Mouse (Mus musculus) adrenal gland, adult (tissue): ENCODE results near the gene Defb36.
A peak's percentile ranks its signal among the peaks of the same experiment; 100 is the strongest.

Experiments
- DNase-seq, 2 experiments: peaks; one replicate each; pipeline ENCODE4 v3.0.0; 2022 to 2023; ENCODE audit warnings: low spot score in 1 of 2; ENCODE audit not compliant: inconsistent age in 2 of 2

Defb36 gene

GRCm38 (mm10) chr2:152620367-152621134 is 16.4 kb downstream of the Defb36 start:
- DNase-seq = peak in 1 of 2 experiments; percentile 49

GRCm38 (mm10) chr2:152622151-152622550 is 18.0 kb downstream of the Defb36 start:
- no peak for DNase-seq

DNA sequence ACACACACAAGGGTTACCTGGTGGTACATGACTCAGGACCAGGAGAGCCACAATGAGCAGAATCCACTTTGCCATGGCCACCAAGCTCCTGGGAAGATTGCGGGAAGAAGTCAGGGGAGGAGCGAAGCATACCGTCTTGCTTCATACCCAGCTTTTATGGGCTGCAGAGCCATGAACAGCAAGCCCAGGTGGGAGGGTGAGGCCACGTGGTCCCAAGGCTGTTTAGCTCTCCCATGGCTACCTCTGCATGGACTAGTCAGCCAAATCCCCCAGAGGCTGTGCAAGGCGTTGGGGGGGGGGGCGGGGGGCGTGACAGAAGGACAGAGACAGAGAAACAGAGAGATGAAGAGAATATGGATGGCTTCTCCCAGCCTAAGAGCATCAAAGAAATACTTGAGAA is 18.8 kb downstream of the Defb36 start, which contains the start of gene Defb25:
TSS of gene Defb25 (minus strand) at position 101 of the 400 bp plus-strand sequence.
- no peak for DNase-seq

GRCm38 (mm10) chr2:152624566-152624965 is 20.4 kb downstream of the Defb36 start:
- DNase-seq = peak; percentile 67 to 85

- no peak for DNase-seq
Observed at GRCm38 (mm10) chr2:152625256-152625655, 21.1 kb downstream of the Defb36 start.

- peak; percentile 46 to 63 for DNase-seq
Observed at GRCm38 (mm10) chr2:152626774-152627591, 22.9 kb downstream of the Defb36 start, which contains the start of gene Rem1. TSS of gene Rem1 (plus strand) at chr2:152626951.

- no peak for DNase-seq
Observed at GRCm38 (mm10) chr2:152628066-152628465, 23.9 kb downstream of the Defb36 start.

GRCm38 (mm10) chr2:152629239-152629638 is 25.1 kb downstream of the Defb36 start:
- peak in 1 of 2 experiments; percentile 45 for DNase-seq

DNA sequence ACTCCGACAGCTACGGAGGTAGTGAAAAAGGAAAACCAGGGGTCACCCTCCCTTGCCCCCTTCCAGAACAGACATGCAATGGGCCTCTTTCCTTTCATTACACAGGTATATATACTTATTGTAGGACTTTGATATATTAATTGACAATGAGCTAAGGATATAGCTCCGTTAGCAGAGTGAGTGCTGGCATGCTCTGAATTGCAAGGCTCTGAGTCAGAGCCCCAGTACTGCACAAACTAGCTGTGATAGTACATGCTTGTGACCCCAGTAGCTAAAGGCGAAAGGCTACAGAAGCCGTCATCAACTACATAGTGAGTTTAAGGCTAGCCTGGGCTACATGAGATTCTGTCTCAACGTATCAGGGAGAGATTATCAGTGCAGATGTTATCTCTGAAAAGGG is 25.8 kb downstream of the Defb36 start:
- DNase-seq = no peak

DNA sequence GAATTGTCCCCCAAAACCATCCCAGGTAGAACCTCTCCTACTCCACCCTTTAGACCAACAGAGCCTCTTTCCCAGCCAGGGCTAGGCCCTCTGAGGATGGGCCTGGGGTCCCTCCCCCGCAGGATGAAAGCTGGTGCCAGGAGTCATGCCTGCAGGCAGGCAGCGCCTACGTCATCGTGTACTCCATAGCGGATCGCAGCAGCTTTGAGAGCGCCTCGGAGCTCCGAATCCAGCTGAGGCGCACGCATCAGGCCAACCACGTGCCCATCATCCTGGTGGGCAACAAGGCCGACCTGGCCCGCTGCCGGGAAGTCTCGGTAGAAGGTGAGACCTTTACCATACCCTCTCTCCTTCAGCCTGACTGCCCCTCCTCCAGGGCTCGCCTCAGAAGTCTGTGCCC is 29.2 kb downstream of the Defb36 start:
- DNase-seq = peak in 1 of 2 experiments; percentile 49

DNA sequence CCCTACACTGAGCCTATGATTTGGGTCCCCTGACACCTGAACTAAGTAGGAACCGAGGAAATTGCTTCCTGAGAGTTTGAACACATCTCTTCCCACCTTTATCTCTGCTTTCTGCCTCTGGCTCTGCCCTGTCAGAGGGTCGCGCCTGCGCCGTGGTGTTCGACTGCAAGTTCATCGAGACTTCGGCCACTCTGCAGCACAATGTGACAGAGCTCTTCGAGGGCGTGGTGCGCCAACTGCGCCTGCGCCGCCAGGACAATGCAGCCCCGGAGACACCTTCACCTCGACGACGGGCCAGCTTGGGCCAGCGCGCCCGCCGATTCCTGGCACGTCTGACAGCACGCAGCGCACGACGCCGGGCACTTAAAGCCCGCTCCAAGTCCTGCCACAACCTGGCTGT is 30.2 kb downstream of the Defb36 start:
- DNase-seq = no peak

GRCm38 (mm10) chr2:152636246-152637005 is 32.3 kb downstream of the Defb36 start:
- peak; percentile 65 to 77 for DNase-seq

GRCm38 (mm10) chr2:152637006-152637322 is 32.8 kb downstream of the Defb36 start:
- no peak for DNase-seq

GRCm38 (mm10) chr2:152637381-152637780 is 33.3 kb downstream of the Defb36 start:
- DNase-seq = no peak

GRCm38 (mm10) chr2:152638865-152639264 is 34.7 kb downstream of the Defb36 start:
- no peak for DNase-seq

DNA sequence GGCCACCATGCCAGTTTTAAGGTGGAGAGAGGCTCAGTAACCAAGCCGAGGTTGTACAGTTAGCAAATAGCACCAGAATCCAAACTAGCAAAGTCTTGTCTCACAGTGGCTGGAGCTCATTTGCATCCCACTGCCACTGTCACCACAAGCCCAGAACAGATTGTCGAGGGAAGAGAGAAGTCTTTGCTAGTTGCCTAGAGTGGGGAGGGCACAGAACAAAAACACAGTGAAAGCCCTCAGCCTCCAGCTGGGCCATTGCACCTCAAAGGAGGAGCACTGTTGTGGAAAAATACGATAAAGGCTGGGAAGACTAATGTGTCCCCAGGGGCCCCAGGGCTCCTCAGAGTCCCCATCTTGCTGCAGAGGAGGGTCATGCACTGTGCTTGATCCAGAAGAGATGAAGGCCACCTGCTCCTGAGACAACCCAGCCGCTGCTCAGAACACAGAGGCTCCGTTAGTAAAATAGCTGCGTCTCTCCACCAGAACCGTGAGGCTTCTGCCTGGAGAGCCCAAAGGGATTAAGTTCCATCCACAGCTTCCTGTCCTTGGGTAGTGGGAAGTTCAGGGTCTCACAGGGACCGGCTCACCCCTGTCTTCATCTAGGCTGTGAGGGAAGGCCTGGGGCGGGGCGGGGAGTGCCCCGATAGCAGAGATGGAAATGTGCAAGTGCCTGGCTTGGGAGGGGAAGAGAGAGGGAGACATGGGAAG is 35.4 kb downstream of the Defb36 start:
- DNase-seq = peak in 1 of 2 experiments; percentile 59

DNA sequence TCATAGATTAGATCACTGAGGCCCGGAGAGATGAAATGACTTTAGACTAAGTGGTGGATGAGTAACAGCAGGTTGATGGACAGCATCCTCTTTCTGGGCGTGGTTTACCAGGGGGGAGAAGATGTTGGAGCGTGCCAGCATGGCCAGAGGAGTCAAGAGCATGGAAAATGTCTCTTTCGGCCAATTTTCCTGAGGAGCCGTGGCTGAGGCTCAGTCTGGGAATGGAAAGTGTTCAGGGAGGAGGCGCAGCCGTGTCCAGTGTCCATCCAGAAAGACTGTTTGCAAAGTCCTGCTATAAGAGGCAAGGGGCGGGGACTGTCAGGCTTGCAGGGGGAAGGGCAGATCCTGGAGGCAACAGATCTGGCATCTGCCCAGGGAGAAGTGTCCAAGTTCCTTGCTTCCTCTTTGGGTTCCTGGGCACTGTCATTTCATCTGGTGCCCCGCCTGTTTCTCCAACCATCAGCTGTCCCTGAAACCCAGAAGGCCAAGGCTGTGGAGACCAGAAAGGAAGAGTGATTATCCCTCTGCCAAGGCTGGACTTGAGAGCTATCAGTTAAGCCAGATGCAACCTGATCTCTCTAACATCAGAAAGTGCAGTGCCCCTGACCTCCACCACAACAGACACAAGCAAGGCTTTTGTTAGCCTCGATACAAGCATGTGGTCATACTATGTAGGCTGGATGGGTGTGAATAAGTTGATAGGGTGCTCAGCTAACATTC is 48.9 kb downstream of the Defb36 start:
- DNase-seq = peak; percentile 89 to 95

- peak; percentile 88 to 90 for DNase-seq
Observed at GRCm38 (mm10) chr2:152653874-152654715, 50.0 kb downstream of the Defb36 start.

GRCm38 (mm10) chr2:152657398-152657797 is 53.3 kb downstream of the Defb36 start:
- DNase-seq = peak in 1 of 2 experiments; percentile 71
